Mouse (Mus musculus) heart, postnatal 25 days (tissue): ENCODE data around the gene Ren1. TPM values are rescaled to one million over a fixed set of nuclear protein-coding genes. Genes with fewer than 3 reads are reported as not detected.

Experiments
- DNase-seq: peaks from one replicate; pipeline ENCODE4 v3.0.0; 2022; ENCODE audit warnings: low spot score
- intact Hi-C: fragments of 180-260 bp; cut with DNase I; formaldehyde crosslinking; loops from one replicate; pipeline ENCODE4 v1.15.1; 2025
- total RNA-seq, 2 experiments: library from RNA; stranded (reverse); gene quantifications; 2 replicates each; pipeline ENCODE4 v1.2.3; 2021

Ren1 gene
- total RNA-seq, 2 experiments from 2014 or later, result 0.21 to 0.28 TPM

GRCm38 (mm10) chr1:133368644-133369043 is 18.3 kb downstream of the Ren1 start:
- no peak for DNase-seq
- intact Hi-C loops, result no loop called here

GRCm38 (mm10) chr1:133370352-133370751 is 20.0 kb downstream of the Ren1 start:
- intact Hi-C loops, result no loop called here
- no peak for DNase-seq

- no peak for DNase-seq
- intact Hi-C loops, result no loop called here
These were observed 21.1 kb downstream of the Ren1 start for GRCm38 (mm10) chr1:133371431-133371830.

- no peak for DNase-seq
- intact Hi-C loops, result no loop called here
These were observed 21.8 kb downstream of the Ren1 start for GRCm38 (mm10) chr1:133372113-133372512.

DNA sequence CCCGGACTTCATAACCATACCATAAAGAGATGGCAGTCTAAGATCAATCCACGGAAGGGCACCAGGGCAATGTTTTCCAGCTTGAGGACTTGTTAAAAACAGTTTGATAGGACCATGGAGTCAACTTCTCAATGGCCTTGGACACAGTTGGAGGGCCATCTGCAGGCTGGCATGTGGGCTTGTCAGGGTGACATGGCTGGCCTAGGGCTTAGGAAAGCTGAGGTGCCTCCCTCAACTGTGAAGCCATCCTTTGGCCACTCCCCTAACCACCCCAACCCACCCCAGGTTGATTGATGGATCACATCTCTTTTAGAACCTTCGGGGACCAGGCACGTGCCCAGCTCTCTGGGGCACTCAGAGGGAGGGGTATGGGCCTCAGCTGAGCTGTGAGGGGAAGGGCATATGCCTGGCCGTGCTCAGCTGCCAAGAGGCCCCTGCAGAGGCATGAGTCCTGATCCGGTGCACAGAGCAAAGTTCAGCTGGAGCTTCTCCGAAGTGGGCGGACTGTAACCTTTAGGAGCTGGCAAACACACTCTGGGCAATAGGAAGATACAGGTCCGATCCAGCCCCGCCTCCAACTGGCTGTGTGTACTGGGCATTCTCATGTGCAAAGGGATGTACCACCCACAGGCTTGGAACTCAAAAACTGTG is 25.5 kb downstream of the Ren1 start:
- intact Hi-C loops, result no loop called here
- DNase-seq, result no peak

DNA sequence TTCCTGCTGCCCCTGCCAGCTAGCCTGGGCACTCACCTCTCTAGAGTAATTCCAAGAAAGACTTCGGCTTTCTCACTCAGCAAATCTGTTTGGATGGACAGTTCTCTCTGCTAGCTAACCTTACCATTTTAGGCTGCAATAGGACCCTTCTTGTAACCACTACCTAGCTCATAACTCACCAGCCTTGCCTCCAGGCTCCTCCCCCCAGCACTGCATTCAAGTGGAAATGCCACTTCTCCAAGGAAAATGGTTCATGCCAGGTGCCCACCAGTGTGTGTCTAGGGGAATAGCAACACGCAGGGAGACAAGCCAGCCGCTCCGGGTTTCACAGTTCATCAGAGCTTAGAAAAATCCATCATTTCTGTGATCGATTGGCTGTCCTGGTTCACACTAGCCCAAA is 27.2 kb downstream of the Ren1 start:
- intact Hi-C loops, result no loop called here
- no peak for DNase-seq

GRCm38 (mm10) chr1:133379254-133379985 is 29.1 kb downstream of the Ren1 start:
- no peak for DNase-seq
- intact Hi-C loops, result no loop called here

DNA sequence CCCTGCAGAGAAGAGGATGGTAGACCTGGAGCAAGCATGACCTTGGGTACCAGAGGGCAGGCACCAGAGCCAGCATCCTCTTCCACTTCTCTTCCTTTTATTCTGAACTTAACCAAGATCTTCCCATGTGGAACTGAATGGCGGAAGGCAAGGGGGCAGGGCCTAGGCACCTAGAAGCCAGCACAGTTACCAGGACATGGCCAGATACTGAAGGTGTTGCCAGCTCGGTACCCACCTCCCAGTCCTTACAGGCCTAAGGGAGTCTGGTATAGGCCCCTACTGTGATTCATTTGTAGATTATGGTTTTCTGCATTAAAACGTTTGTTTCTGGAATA is 29.6 kb downstream of the Ren1 start:
- intact Hi-C loops, result no loop called here
- no peak for DNase-seq

GRCm38 (mm10) chr1:133380347-133381065 is 30.2 kb downstream of the Ren1 start:
- intact Hi-C loops, result no loop called here
- DNase-seq, result no peak

- DNase-seq, result no peak
These were observed 31.7 kb downstream of the Ren1 start for GRCm38 (mm10) chr1:133382008-133382407.

GRCm38 (mm10) chr1:133382552-133383155 is 32.3 kb downstream of the Ren1 start:
- intact Hi-C loops, result loop anchor here (2.0 kb wide), 1 partner anchor 204 kb away; no protein-coding TSS in a partner anchor
- DNase-seq, result no peak

More at GRCm38 (mm10) chr1:133382008-133382407, 31.7 kb downstream of the Ren1 start:
- intact Hi-C loops, result loop anchor here (2.0 kb wide), 1 partner anchor 205 kb away; no protein-coding TSS in a partner anchor

GRCm38 (mm10) chr1:133383157-133383783 is 33.0 kb downstream of the Ren1 start:
- no peak for DNase-seq
- intact Hi-C loops, result loop anchor here (2.0 kb wide), 1 partner anchor 204 kb away; no protein-coding TSS in a partner anchor

- intact Hi-C loops, result loop anchor here (1.0 to 2.0 kb wide), 3 partner anchors 37 to 225 kb away; partner anchors contain the start of gene Snrpe
- DNase-seq, result no peak
These were observed 35.2 kb downstream of the Ren1 start for GRCm38 (mm10) chr1:133385506-133385905.

- intact Hi-C loops, result no loop called here
These were observed 35.9 kb downstream of the Ren1 start for GRCm38 (mm10) chr1:133386209-133386608.

DNA sequence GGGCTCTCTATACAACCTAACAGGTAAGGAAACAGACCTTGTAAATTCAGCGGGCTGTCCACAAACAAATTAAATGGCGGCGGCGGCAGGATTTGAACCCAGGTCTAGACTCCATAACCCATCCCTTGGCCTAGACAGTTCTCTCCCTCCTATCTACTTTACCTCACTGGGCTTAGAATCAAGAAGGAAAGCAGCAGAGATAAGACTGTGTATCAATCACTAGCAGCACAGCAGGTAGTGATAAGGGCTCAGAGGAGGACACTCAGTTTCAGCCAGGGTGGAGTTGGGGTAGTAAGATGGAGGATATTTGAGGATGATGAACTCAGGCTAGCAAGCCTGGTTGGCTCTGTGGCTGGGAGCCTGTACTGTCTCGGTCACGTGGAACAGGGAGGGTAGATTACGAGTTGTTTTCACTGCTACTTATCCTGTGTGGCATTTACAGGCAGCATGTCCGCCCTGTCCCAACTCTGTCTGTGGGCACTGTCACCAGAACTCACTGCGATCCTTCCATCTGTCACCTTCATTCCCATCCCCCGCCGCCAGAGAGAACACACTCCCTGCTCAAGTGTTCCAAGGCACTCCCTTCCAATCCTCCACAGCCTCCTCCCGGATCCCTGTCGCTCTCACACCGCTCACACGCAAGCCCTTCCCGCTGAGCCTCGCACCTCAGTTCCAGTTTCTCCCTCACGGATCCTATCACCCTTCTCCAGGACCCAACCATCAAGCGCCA is 37.4 kb downstream of the Ren1 start:
- intact Hi-C loops, result no loop called here
- DNase-seq, result no peak

More at GRCm38 (mm10) chr1:133386209-133386608, 35.9 kb downstream of the Ren1 start:
- DNase-seq, result no peak

DNA sequence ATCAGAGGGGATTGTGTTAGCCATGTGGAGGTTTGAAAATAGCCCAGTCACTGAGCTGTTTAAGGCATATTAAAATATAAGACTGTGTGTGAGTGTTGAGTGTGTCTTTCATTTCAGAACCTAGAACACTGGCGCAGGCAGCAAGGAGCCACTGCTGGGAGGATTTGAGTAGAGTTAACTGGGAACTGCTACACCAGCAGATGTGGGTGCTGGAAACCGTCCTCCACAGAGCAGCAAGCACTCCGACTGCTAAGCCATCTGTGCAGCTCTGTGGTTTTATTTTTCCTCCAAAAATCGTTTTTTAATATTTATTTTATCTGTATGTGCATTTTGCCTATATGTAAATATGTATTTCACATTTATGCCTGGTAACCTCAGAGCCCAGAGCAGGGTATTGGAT is 44.4 kb downstream of the Ren1 start:
- intact Hi-C loops, result no loop called here
- no peak for DNase-seq

GRCm38 (mm10) chr1:133396693-133397092 is 46.4 kb downstream of the Ren1 start:
- no peak for DNase-seq
- intact Hi-C loops, result no loop called here

DNA sequence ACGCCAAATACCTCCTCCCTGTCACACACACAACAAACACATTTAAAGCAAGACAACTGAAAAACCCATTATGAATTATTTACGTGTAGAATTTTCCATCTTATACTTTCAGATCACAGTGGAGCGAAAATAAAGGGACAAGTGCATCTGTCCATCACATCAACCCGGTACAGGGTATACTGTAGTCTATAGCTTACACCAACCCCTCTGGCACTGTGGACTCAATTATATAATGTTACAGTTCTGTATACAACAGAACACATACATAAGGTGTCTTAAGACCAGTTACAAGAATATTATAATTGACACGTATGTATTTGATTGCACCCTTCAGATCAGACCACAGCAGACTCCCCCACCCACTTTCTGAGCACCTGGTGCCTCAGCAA is 46.8 kb downstream of the Ren1 start:
- intact Hi-C loops, result no loop called here
- DNase-seq, result no peak
